Mouse (Mus musculus) duodenum, adult 2 months (tissue): ENCODE measurements around the gene Olfr132. TPM values are rescaled to one million over a fixed set of nuclear protein-coding genes. Genes with fewer than 3 reads are reported as not detected.

Source experiments
- polyA plus RNA-seq: library from polyadenylated mRNA; depleted of rRNA; stranded (reverse); fragments of >200 nt; gene quantifications from 2 replicates; pipeline ENCODE4 v1.2.3, GENCODE M21; 2012; ENCODE audit warnings: low replicate concordance; rRNA removed

The Olfr132 gene
- polyA plus RNA-seq: not detected in 2 replicates

DNA sequence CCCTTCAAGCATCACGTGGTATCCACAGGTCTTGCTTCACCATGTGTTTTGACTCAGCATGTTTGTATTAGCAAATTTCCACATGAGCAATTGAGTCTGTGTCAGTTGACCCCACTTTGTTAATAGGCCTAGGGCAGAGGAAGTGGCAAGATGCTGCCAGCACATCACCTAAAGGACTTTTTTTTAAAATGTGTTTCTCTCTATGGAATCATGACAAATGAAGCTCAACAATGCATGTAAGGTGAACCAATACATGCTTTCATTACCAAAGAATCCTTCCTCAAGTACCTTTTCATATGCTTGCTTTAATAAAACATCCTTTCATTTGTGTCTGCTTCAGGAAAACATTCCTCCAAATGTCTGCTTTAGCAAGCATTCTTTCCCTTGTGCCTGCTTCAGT, at the start of gene Olfr132:
Gene Olfr132, minus strand, starts transcription at position 101 of the 400 bp plus-strand sequence.

DNA sequence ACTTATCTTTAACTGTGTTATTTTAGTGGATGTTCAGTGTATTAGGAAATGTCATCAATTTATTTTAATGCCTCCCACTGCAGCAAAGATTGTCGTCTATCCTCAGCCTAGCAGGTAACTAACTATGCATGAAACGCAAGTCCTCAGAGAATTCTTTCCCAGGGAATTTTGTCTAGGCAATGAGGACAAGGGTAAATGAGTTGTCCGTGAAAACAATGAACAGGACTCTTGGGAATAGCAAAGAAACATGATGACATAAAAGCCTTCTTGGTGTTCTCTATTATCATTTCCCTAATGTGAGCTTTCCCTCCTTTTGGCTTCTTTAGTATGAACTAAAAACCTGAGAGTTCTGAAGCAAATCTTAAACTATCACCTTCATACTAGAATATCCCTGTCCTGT, 36.8 kb upstream of the Olfr132 start, which contains the start of gene Olfr134:
Gene Olfr134, plus strand, starts transcription at position 301 of the 400 bp plus-strand sequence.

GRCm38 (mm10) chr17:38144981-38145380, 10.7 kb upstream of the Olfr132 start, which contains the start of gene Olfr133:
Olfr133 (plus strand) TSS chr17:38145281.

GRCm38 (mm10) chr17:38088593-38088992, 45.7 kb downstream of the Olfr132 start, which contains the start of gene Olfr131:
Olfr131 (minus strand) TSS chr17:38088693.

Other genes with a start within 250 kb of the Olfr132 start
- not detected in 2 replicates for gene Olfr127, start 234.1 kb downstream of the Olfr132 start, polyA plus RNA-seq
- gene Olfr128, start 214.0 kb downstream of the Olfr132 start, polyA plus RNA-seq: not detected in 2 replicates
- not detected in 2 replicates for gene Olfr761, start 181.4 kb downstream of the Olfr132 start, polyA plus RNA-seq
- not detected in 2 replicates for gene Olfr129, start 74.4 kb downstream of the Olfr132 start, polyA plus RNA-seq
- not detected in 2 replicates for gene Olfr130, start 70.6 kb downstream of the Olfr132 start, polyA plus RNA-seq
- gene Olfr131, start 45.8 kb downstream of the Olfr132 start, polyA plus RNA-seq: not detected in 2 replicates
- gene Olfr133, start 10.8 kb upstream of the Olfr132 start, polyA plus RNA-seq: not detected in 2 replicates
- gene Olfr134, start 36.9 kb upstream of the Olfr132 start, polyA plus RNA-seq: not detected in 2 replicates
- gene Olfr135, start 69.8 kb upstream of the Olfr132 start, polyA plus RNA-seq: not detected in 2 replicates
- gene Olfr138, start 126.5 kb upstream of the Olfr132 start, polyA plus RNA-seq: not detected in 2 replicates
- not detected in 2 replicates for gene Olfr137, start 173.0 kb upstream of the Olfr132 start, polyA plus RNA-seq
- not detected in 2 replicates for gene Olfr136, start 195.3 kb upstream of the Olfr132 start, polyA plus RNA-seq